Mouse (Mus musculus): ENCODE data around the gene Casp7. TPM values are rescaled to one million over a fixed set of nuclear protein-coding genes. Genes with fewer than 3 reads are reported as not detected.

Casp7 gene
- polyA plus RNA-seq, 1 experiment from 2014 or later, result 19.6 TPM

GRCm38 (mm10) chr19:56424606-56425395 is 27.9 kb downstream of the Casp7 start:
- no peak for ATAC-seq (replicated peaks; ENCODE audit: low FRiP score)
- Histone ChIP-seq H3K9ac (ENCODE audit: low read length) (no peak overlapping the region), H3K27ac (ENCODE audit: low read depth, low read length) (no peak overlapping the region), H3K4me1 (replicated peaks; ENCODE audit: control insufficient read depth, insufficient read depth, low read length) (no peaks in the 10 kb centered on the region), H3K9me3 (ENCODE audit: control insufficient read depth, low read length) (no peaks in the 10 kb centered on the region), H3K4me3 (ENCODE audit: low read depth, low read length) (no peak overlapping the region), H3K27me3 (ENCODE audit: control insufficient read depth, insufficient read depth, low read length) (no peaks in the 10 kb centered on the region), H3K4me2 (ENCODE audit: low read depth, low read length, severe bottlenecking) (no peak overlapping the region), H3K36me3 (ENCODE audit: control insufficient read depth, insufficient read depth, low read length) (no peaks in the 10 kb centered on the region)
- DNase-seq (ENCODE audit: low spot score), result no peak
- 84% methylated on average over 17 of the region's 17 CpGs for WGBS

DNA sequence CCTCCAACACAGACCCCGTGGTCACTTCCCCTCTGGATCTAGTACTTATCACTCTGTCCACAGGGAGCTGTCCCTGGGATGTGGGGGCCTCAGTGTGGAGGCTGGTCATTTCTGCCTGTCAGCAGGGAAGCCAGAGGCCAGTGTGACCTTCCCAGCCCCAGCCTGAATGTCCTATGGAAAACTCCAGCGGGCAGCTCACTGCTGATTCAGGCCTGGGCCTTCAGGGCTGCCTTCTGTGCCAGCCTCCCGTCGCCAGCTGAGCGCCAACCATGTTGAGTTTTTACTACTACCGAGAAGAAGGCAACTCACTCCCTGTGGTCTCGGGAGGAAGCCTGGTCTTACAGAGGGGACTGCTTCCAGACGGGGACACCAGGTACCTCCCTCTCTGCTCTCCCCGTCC is 28.6 kb downstream of the Casp7 start:
- no peak overlapping the region for H3K9ac ChIP-seq (ENCODE audit: low read length)
- WGBS, result 67% methylated on average over 9 of the region's 9 CpGs

GRCm38 (mm10) chr19:56430369-56430768 is 33.4 kb downstream of the Casp7 start:
- Histone ChIP-seq H3K9me3 (ENCODE audit: control insufficient read depth, low read length) (no peaks in the 10 kb centered on the region), H3K36me3 (ENCODE audit: control insufficient read depth, insufficient read depth, low read length) (no peaks in the 10 kb centered on the region), H3K27me3 (ENCODE audit: control insufficient read depth, insufficient read depth, low read length) (no peaks in the 10 kb centered on the region), H3K4me3 (ENCODE audit: low read depth, low read length) (no peak overlapping the region), H3K4me1 (replicated peaks; ENCODE audit: control insufficient read depth, insufficient read depth, low read length) (no peaks in the 10 kb centered on the region), H3K4me2 (ENCODE audit: low read depth, low read length, severe bottlenecking) (no peak overlapping the region), H3K9ac (ENCODE audit: low read length) (no peak overlapping the region), H3K27ac (ENCODE audit: low read depth, low read length) (no peak overlapping the region)
- WGBS, result 73% methylated on average over 8 of the region's 8 CpGs
- ATAC-seq (replicated peaks; ENCODE audit: low FRiP score) (no peak), DNase-seq (ENCODE audit: low spot score) (no peak)

More for the DNA sequence above, 28.6 kb downstream of the Casp7 start:
- DNase-seq (ENCODE audit: low spot score) (no peak), ATAC-seq (replicated peaks; ENCODE audit: low FRiP score) (no peak)
- H3K4me2 ChIP-seq (ENCODE audit: low read depth, low read length, severe bottlenecking), result no peak overlapping the region
- H3K4me3 ChIP-seq (ENCODE audit: low read depth, low read length), result no peak overlapping the region
- H3K9me3 ChIP-seq (ENCODE audit: control insufficient read depth, low read length), result no peaks in the 10 kb centered on the region
- no peak overlapping the region for H3K27ac ChIP-seq (ENCODE audit: low read depth, low read length)
- no peaks in the 10 kb centered on the region for H3K27me3 ChIP-seq (ENCODE audit: control insufficient read depth, insufficient read depth, low read length)
- no peaks in the 10 kb centered on the region for H3K4me1 ChIP-seq (replicated peaks; ENCODE audit: control insufficient read depth, insufficient read depth, low read length)
- H3K36me3 ChIP-seq (ENCODE audit: control insufficient read depth, insufficient read depth, low read length), result no peaks in the 10 kb centered on the region

DNA sequence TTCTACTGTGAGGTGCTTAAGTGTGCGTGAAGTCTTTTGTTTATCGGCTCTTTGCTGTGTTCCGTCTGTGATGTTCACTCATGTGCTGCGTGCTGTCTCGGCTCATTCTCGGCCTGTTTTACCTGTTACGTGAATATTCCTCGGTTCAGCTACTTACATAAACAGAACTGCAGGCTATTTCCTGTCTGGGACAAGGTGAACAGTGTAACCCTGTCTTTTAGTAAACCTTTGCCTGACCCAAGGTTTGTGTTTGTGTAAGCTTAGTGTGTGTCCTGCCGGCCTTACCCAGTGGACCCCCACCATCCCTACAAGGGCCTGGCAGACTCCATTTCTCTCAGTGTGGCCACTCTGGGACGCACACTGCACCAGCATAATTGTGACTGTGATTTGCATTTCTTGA is 35.8 kb downstream of the Casp7 start:
- Histone ChIP-seq H3K9me3 (ENCODE audit: control insufficient read depth, low read length) (no peaks in the 10 kb centered on the region), H3K27ac (ENCODE audit: low read depth, low read length) (no peak overlapping the region), H3K4me1 (replicated peaks; ENCODE audit: control insufficient read depth, insufficient read depth, low read length) (no peaks in the 10 kb centered on the region), H3K4me3 (ENCODE audit: low read depth, low read length) (no peak overlapping the region), H3K9ac (ENCODE audit: low read length) (no peak overlapping the region), H3K36me3 (ENCODE audit: control insufficient read depth, insufficient read depth, low read length) (no peaks in the 10 kb centered on the region), H3K4me2 (ENCODE audit: low read depth, low read length, severe bottlenecking) (no peak overlapping the region), H3K27me3 (ENCODE audit: control insufficient read depth, insufficient read depth, low read length) (no peaks in the 10 kb centered on the region)
- 84% methylated on average over 10 of the region's 10 CpGs for WGBS
- DNase-seq (ENCODE audit: low spot score), result no peak
- no peak for ATAC-seq (replicated peaks; ENCODE audit: low FRiP score)

DNA sequence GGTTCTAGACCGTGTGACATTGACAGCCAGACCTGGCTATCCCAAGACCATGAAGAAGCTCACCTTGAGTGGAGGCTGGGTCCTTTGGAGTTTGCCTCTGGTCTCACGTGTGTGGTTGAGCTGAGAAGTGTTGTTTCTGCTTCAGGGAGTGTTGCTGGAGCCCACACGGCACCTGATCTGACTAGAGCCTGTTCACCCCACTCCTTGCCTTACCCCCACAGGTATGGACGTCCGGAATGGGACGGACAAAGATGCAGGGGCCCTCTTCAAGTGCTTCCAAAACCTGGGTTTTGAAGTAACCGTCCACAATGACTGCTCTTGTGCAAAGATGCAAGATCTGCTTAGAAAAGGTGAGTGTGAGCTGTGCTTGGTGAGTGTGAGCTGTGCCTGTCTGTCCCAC is 36.7 kb downstream of the Casp7 start:
- Histone ChIP-seq H3K36me3 (ENCODE audit: control insufficient read depth, insufficient read depth, low read length) (no peaks in the 10 kb centered on the region), H3K27me3 (ENCODE audit: control insufficient read depth, insufficient read depth, low read length) (no peaks in the 10 kb centered on the region), H3K4me3 (ENCODE audit: low read depth, low read length) (no peak overlapping the region), H3K9ac (ENCODE audit: low read length) (no peak overlapping the region), H3K4me1 (replicated peaks; ENCODE audit: control insufficient read depth, insufficient read depth, low read length) (no peaks in the 10 kb centered on the region), H3K27ac (ENCODE audit: low read depth, low read length) (no peak overlapping the region), H3K4me2 (ENCODE audit: low read depth, low read length, severe bottlenecking) (no peak overlapping the region), H3K9me3 (ENCODE audit: control insufficient read depth, low read length) (no peaks in the 10 kb centered on the region)
- 92% methylated on average over 7 of the region's 7 CpGs for whole genome bisulfite sequencing
- ATAC-seq (replicated peaks; ENCODE audit: low FRiP score), result no peak
- DNase-seq (ENCODE audit: low spot score), result no peak

DNA sequence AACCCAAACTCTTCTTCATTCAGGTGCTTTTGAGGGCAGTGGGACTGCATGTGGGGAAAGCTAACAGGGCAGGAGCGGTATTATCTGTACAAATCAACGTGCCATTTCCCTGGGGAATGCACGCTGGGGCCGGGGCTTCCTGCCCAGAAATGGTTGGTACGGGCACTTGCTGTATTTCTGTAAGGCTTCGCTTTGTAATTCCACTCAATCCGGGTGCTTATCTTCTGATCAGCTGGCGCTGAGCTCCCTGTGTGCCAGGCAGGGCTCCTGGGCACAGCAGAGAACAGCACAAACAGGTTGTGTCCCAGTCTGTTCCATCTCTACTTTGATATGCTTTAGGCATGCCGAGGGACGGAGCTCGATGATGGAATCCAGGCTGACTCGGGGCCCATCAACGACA is 39.5 kb downstream of the Casp7 start:
- no peak overlapping the region for H3K4me2 ChIP-seq (ENCODE audit: low read depth, low read length, severe bottlenecking)
- no peak overlapping the region for H3K9ac ChIP-seq (ENCODE audit: low read length)
- H3K9me3 ChIP-seq (ENCODE audit: control insufficient read depth, low read length), result no peaks in the 10 kb centered on the region
- H3K4me1 ChIP-seq (replicated peaks; ENCODE audit: control insufficient read depth, insufficient read depth, low read length), result no peaks in the 10 kb centered on the region
- no peak overlapping the region for H3K4me3 ChIP-seq (ENCODE audit: low read depth, low read length)
- no peak overlapping the region for H3K27ac ChIP-seq (ENCODE audit: low read depth, low read length)
- H3K36me3 ChIP-seq (ENCODE audit: control insufficient read depth, insufficient read depth, low read length), result no peaks in the 10 kb centered on the region
- no peaks in the 10 kb centered on the region for H3K27me3 ChIP-seq (ENCODE audit: control insufficient read depth, insufficient read depth, low read length)
- ATAC-seq (replicated peaks; ENCODE audit: low FRiP score) (no peak), DNase-seq (ENCODE audit: low spot score) (no peak)
- WGBS, result 91% methylated on average over 13 of the region's 13 CpGs

- WGBS, result 86% methylated on average over 7 of the region's 7 CpGs
- ATAC-seq (replicated peaks; ENCODE audit: low FRiP score), result no peak
- Histone ChIP-seq H3K4me2 (ENCODE audit: low read depth, low read length, severe bottlenecking) (no peak overlapping the region), H3K27me3 (ENCODE audit: control insufficient read depth, insufficient read depth, low read length) (no peaks in the 10 kb centered on the region), H3K4me3 (ENCODE audit: low read depth, low read length) (no peak overlapping the region), H3K27ac (ENCODE audit: low read depth, low read length) (no peak overlapping the region), H3K36me3 (ENCODE audit: control insufficient read depth, insufficient read depth, low read length) (no peaks in the 10 kb centered on the region), H3K9ac (ENCODE audit: low read length) (no peak overlapping the region), H3K4me1 (replicated peaks; ENCODE audit: control insufficient read depth, insufficient read depth, low read length) (no peaks in the 10 kb centered on the region), H3K9me3 (ENCODE audit: control insufficient read depth, low read length) (no peaks in the 10 kb centered on the region)
- no peak for DNase-seq (ENCODE audit: low spot score)
Measured at GRCm38 (mm10) chr19:56438357-56439071, 41.6 kb downstream of the Casp7 start.

DNA sequence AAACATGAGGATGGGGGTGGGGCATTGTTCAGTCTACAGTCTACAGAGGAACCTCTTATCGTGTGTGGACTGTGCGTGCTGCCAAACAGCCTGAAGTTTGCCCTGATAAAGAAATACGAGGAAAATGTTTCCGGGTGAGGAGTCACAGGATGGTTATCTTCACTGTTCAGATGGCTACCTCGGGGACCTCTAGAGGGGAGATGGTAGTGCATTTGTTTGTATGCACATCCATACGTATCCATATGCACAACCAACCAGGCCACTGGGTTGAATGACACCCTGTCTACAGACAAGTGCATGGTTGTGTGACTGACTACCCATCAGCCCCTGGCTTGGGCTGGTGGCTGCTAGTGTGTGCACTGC is 42.1 kb downstream of the Casp7 start:
- Histone ChIP-seq H3K27ac (ENCODE audit: low read depth, low read length) (no peak overlapping the region), H3K4me2 (ENCODE audit: low read depth, low read length, severe bottlenecking) (no peak overlapping the region), H3K9me3 (ENCODE audit: control insufficient read depth, low read length) (no peaks in the 10 kb centered on the region), H3K36me3 (ENCODE audit: control insufficient read depth, insufficient read depth, low read length) (no peaks in the 10 kb centered on the region), H3K4me1 (replicated peaks; ENCODE audit: control insufficient read depth, insufficient read depth, low read length) (no peaks in the 10 kb centered on the region), H3K27me3 (ENCODE audit: control insufficient read depth, insufficient read depth, low read length) (no peaks in the 10 kb centered on the region), H3K9ac (ENCODE audit: low read length) (no peak overlapping the region), H3K4me3 (ENCODE audit: low read depth, low read length) (no peak overlapping the region)
- ATAC-seq (replicated peaks; ENCODE audit: low FRiP score) (no peak), DNase-seq (ENCODE audit: low spot score) (no peak)
- 91% methylated on average over 6 of the region's 6 CpGs for WGBS

DNA sequence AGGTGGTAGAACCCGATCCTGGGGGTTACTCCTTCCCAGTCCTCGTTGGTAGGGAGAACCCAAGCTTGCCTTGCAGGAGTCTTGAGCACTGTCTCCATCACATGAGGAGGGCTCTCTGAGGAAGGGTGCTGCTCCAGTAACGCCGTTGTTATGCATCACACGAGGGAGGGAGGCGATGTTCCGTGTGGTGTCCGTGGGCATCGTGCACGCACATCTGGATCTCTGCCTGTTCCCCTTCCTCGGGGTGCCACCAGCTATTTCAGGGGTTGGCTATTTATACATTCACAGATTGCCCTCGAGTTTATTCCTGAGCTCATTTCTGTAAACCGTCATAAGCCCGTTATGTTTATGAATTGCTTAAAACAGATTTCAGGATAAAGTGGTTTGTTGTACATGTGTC is 46.5 kb downstream of the Casp7 start:
- Histone ChIP-seq H3K4me2 (ENCODE audit: low read depth, low read length, severe bottlenecking) (no peak overlapping the region), H3K4me1 (replicated peaks; ENCODE audit: control insufficient read depth, insufficient read depth, low read length) (no peaks in the 10 kb centered on the region), H3K36me3 (ENCODE audit: control insufficient read depth, insufficient read depth, low read length) (no peaks in the 10 kb centered on the region), H3K27ac (ENCODE audit: low read depth, low read length) (no peak overlapping the region), H3K9me3 (ENCODE audit: control insufficient read depth, low read length) (no peaks in the 10 kb centered on the region), H3K4me3 (ENCODE audit: low read depth, low read length) (no peak overlapping the region), H3K9ac (ENCODE audit: low read length) (no peak overlapping the region), H3K27me3 (ENCODE audit: control insufficient read depth, insufficient read depth, low read length) (no peaks in the 10 kb centered on the region)
- 90% methylated on average over 14 of the region's 14 CpGs for WGBS
- no peak for DNase-seq (ENCODE audit: low spot score)
- ATAC-seq (replicated peaks; ENCODE audit: low FRiP score), result no peak
